Mouse (Mus musculus): ENCODE data around the gene Socs3.

- TF ChIP-seq CTCF (IDR thresholded peaks at IDR 0.05 in 2 of 3, conservative IDR thresholded peaks at IDR 0.05 in 1 of 3; ENCODE audit: control insufficient read depth in 1 of 3, insufficient read depth in 1 of 3, low read depth in 2 of 3, low read length in 3 of 3, poor library complexity in 1 of 3, severe bottlenecking in 1 of 3) (no peak), ZMIZ1 (IDR thresholded peaks at IDR 0.05; ENCODE audit: low read depth, low read length) (no peak), MXI1 (IDR thresholded peaks at IDR 0.05; ENCODE audit: low read depth, low read length) (no peak), HCFC1 (IDR thresholded peaks at IDR 0.05; ENCODE audit: low read depth, low read length) (no peak), POLR2A (IDR thresholded peaks at IDR 0.05; ENCODE audit: control insufficient read depth in 1 of 2, insufficient read depth in 1 of 2, low read depth in 1 of 2, low read length in 2 of 2, poor library complexity in 1 of 2) (no peak), CHD2 (IDR thresholded peaks at IDR 0.05; ENCODE audit: low read length) (no peak), ELF1 (IDR thresholded peaks at IDR 0.05; ENCODE audit: low read depth, low read length) (no peak), RAD21 (IDR thresholded peaks at IDR 0.05; ENCODE audit: low read depth, low read length) (no peak), MYC (IDR thresholded peaks at IDR 0.05; ENCODE audit: low read depth, low read length) (no peak), USF2 (IDR thresholded peaks at IDR 0.05; ENCODE audit: borderline replicate concordance in 1 of 2, insufficient read depth in 1 of 2, low read depth in 1 of 2, low read length in 2 of 2) (no peak), TAL1 (IDR thresholded peaks at IDR 0.05; ENCODE audit: low read length) (no peak), NRF1 (IDR thresholded peaks at IDR 0.05; ENCODE audit: insufficient read depth, low read depth, low read length, poor library complexity, severe bottlenecking) (no peak), MAFK (IDR thresholded peaks at IDR 0.05; ENCODE audit: borderline replicate concordance, low read depth, low read length) (no peak), EP300 (IDR thresholded peaks at IDR 0.05; ENCODE audit: low read depth in 1 of 2, low read length in 2 of 2) (no peak)
Measured at GRCm38 (mm10) chr11:117925541-117925940, 44.3 kb downstream of the Socs3 start.
